Mouse (Mus musculus) heart, adult 2 months (tissue): ENCODE data around the gene Cd63.

ENCODE experiments used
- CTCF ChIP-seq: fragments of 200-600 bp; IDR thresholded peaks from 2 replicates; pipeline ENCODE4 v1.8.1; 2022; ENCODE audit warnings: antibody characterized with exemption, mild to moderate bottlenecking, moderate library complexity
- EP300 ChIP-seq: fragments of 200-500 bp; IDR thresholded peaks from 2 replicates; pipeline ENCODE4 v1.6.1; 2011; ENCODE audit warnings: low read depth, low read length, control low read depth; ENCODE audit not compliant: insufficient read depth

DNA sequence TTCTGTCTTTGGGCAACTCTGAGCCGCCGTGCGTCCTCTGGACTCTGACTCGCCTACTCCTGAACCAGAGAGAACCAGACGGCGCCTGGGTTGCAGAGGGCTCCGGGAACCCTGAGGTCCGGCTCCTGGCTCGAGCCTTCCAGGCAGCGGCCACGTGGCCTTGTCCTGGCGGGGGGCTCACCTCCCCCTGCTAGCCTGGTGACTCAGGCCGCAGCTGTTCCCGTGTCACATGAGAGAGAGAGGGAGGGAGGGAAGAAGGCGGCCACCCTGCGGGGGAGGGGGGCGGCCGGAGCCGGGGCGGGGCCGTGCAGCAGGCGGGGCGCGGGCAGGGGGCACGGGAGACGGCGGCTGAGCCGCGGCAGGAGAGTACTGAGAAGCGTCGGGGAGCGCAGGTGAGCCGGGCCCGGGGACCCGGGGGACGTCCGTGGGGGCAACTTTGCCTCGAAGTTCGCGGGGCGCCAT is 8.8 kb downstream of the Cd63 start:
- TF ChIP-seq EP300, result no peak
- no peak for TF ChIP-seq CTCF
